Comparison of ENCODE assay signal across 7 mouse cellular contexts in the genomic region with DNA sequence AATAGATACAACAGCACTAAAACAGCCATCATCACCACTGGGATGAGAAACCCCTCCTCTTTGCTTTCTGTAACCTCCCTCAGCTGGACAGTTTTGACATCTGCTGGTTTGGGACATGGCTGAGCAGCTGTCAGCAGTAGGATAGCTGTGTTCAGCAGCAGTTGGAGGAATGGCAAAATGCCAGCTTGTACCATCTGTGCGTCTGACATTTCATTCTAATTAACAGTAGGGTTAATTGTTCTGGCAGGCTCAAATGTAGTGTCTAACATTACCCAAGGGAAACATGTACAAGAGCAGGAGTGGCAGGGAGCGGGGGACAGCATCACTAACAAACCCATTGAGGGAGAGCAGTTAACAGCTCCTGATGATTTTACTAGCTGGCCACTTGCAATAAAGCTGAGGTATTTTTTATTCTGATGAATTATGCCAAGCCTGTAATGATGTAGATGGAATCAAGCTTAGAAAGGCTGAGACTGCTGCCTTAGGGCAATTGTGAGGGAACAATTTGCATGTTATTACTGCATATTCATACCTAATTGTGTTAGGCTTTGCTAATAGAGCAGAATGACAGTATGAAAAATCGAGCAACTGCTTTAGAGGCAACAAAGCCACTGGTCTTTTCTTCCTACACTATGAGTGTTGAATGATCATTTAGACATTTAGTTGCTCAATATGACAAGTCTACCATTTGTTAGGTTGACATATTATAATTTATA. TPM values are rescaled to one million over a fixed set of nuclear protein-coding genes. Genes with fewer than 3 reads are reported as not detected.
A peak's percentile ranks its signal among the peaks of the same experiment; 100 is the strongest.
DNase-seq lines count a peak whose midpoint lies in the region; ATAC-seq lines count a peak whose summit lies in the region.

No protein-coding gene starts in this region.

- no peaks in the 10 kb centered on the region for H3K36me3 ChIP-seq in forebrain, embryonic 12.5 days (replicated peaks)
- no peaks in the 10 kb centered on the region for H3K36me3 ChIP-seq in neural tube, embryonic 15.5 days

- WGBS in forebrain, embryonic 12.5 days, result 13% methylated on average over 3 of the region's 3 CpGs
- 5% methylated on average over 3 of the region's 3 CpGs for whole genome bisulfite sequencing in neural tube, embryonic 15.5 days

- peak; percentile 98 for ATAC-seq in forebrain, embryonic 12.5 days (ENCODE audit: low FRiP score)
- ATAC-seq in neural tube, embryonic 15.5 days (ENCODE audit: low FRiP score), result peak; percentile 95

- H3K4me2 ChIP-seq in forebrain, embryonic 12.5 days, result no peak overlapping the region
- H3K4me2 ChIP-seq in neural tube, embryonic 15.5 days, result peak overlapping the region; percentile 7

- no peaks in the 10 kb centered on the region for H3K27me3 ChIP-seq in forebrain, embryonic 12.5 days
- H3K27me3 ChIP-seq in neural tube, embryonic 15.5 days (replicated peaks), result no peaks in the 10 kb centered on the region

- H3K27ac ChIP-seq in forebrain, embryonic 12.5 days, result peak overlapping the region; percentile 54
- 0 out of 2 replicates have a peak overlapping the region, but pooled peaks have one; percentile 28 for H3K27ac ChIP-seq in neural tube, embryonic 15.5 days (replicated peaks)

- no peaks in the 10 kb centered on the region for H3K4me1 ChIP-seq in forebrain, embryonic 12.5 days
- H3K4me1 ChIP-seq in neural tube, embryonic 15.5 days, result peaks cover 9% of the 10 kb centered on the region

- H3K9me3 ChIP-seq in forebrain, embryonic 12.5 days, result no peaks in the 10 kb centered on the region
- no peaks in the 10 kb centered on the region for H3K9me3 ChIP-seq in neural tube, embryonic 15.5 days (replicated peaks)

- H3K4me3 ChIP-seq in forebrain, embryonic 12.5 days (replicated peaks), result no peak overlapping the region
- H3K4me3 ChIP-seq in neural tube, embryonic 15.5 days (replicated peaks), result no peak overlapping the region

- no peak overlapping the region for H3K9ac ChIP-seq in forebrain, embryonic 12.5 days
- no peak overlapping the region for H3K9ac ChIP-seq in neural tube, embryonic 15.5 days (replicated peaks)

- peak; percentile 19 for DNase-seq in lung, postnatal 10 days
- no peak for DNase-seq in lung, adult 18-20 months
- DNase-seq in layer of hippocampus, postnatal 10 days (ENCODE audit: low spot score in 2 of 2), result peak; percentile 77 to 81
- DNase-seq in urinary bladder, adult 2 months (ENCODE audit: low spot score), result no peak
- no peak for DNase-seq in spleen, postnatal 4 days (ENCODE audit: low spot score in 2 of 2)

RNA-seq across cellular contexts. Expression of gene Gm8797, which starts 4.3 kb away (rescaled TPM):
- polyA plus RNA-seq in forebrain, embryonic 12.5 days (2016; fragmentation: Nextera tagmentation; extraction: Ambion mirVana), result 15.5 and 22.1 TPM in 2 replicates
- 10 to 100 TPM in 1 of 2 experiments, 1 to 10 TPM in 1; 7.3 to 15.0 TPM for total RNA-seq in layer of hippocampus, postnatal 10 days (2021)
- 13.8 and 19.1 TPM in 2 replicates for polyA plus RNA-seq in neural tube, embryonic 15.5 days (2015; fragmentation: Nextera tagmentation; extraction: Ambion mirVana)
- polyA plus RNA-seq in urinary bladder, adult 2 months (2012; rRNA removed), result 0.63 and 2.4 TPM in 2 replicates

Comparison
In these comparisons a context has a peak if more than half of its experiments do, and no peak if none do; other contexts are left out.
1. DNase-seq: peak in lung, postnatal 10 days (single experiment) and layer of hippocampus, postnatal 10 days (2 of 2); none in lung, adult 18-20 months (0 of 2), urinary bladder, adult 2 months (single experiment) and spleen, postnatal 4 days (0 of 2).